Mouse (Mus musculus): ENCODE results near the gene Cfap54. TPM values are rescaled to one million over a fixed set of nuclear protein-coding genes. Genes with fewer than 3 reads are reported as not detected.

The Cfap54 gene
- polyA plus RNA-seq, 2 experiments = 0.25 to 0.35 TPM

DNA sequence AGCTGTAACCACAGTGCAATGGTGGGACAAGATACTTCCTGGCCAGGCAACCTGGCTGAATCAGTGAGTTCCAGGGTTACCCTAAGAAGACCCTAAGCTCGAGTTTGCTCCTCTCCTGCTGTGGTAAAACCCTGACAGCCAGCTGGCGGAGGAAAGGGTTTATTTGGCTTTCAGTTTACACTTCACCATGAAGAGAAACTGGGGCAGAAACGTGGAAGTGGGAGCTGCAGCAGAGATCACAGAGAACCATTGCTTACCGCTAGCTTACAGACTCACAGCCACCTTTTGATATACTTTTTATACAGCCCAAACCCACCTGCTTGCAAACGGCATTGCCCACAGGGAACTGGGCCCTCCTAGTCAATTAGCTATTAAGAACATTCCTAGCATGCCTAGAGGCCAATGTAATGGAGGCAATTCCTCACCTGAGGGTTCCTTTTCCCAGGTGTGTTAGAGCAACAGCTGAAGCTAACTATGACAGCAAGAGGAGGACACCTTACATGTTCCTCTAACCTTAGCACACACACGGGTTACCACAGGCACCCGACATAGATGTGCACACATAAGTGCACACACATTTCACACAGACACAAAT is 16.9 kb upstream of the Cfap54 start:
- no peaks in the 10 kb centered on the region for H3K27me3 ChIP-seq (ENCODE audit: control insufficient read depth, insufficient read depth, low read length)
- H3K4me2 ChIP-seq (replicated peaks; ENCODE audit: low read depth, low read length, severe bottlenecking) = no peak overlapping the region
- no peak overlapping the region for H3K9ac ChIP-seq (ENCODE audit: low read depth, low read length, severe bottlenecking)
- no peak for TF ChIP-seq POLR2A (IDR thresholded peaks at IDR 0.05; ENCODE audit: borderline replicate concordance, extremely low read depth, insufficient read depth, insufficient read length)
- H3K4me3 ChIP-seq (replicated peaks; ENCODE audit: low read length) = no peak overlapping the region
- no peaks in the 10 kb centered on the region for H3K9me3 ChIP-seq (ENCODE audit: control insufficient read depth, low read length)
- H3K36me3 ChIP-seq (ENCODE audit: control insufficient read depth, insufficient read depth, low read length) = no peaks in the 10 kb centered on the region
- WGBS = 52% methylated on average over 7 of the region's 7 CpGs
- 0 out of 2 replicates have a peak, but pooled peaks cover 7% of the 10 kb centered on the region for H3K4me1 ChIP-seq (ENCODE audit: control insufficient read depth, insufficient read depth, low read length)
- DNase-seq (ENCODE audit: low spot score) = no peak
- H3K27ac ChIP-seq (replicated peaks; ENCODE audit: low read depth, low read length) = no peak overlapping the region
- ATAC-seq (ENCODE audit: low FRiP score, low read depth) = no peak

DNA sequence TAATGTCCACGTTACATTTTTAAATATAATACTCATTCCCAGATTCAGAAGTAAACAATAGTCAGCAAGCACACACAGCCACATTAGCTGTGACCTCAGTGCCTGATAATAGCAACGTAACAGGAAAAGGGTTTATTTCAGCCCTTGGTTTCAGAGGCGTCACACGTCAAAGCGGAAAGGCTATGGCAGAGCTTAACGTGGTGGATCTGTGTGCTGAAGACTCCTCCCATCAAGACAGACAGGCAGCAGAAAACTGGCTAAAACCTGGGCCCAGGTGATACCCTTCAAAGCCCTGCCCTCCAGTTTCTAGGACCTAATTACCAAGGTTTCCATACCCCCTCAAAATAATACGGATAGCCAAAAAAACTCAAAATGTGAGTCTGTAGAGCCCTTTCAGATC is 16.0 kb upstream of the Cfap54 start:
- no peak for TF ChIP-seq POLR2A (IDR thresholded peaks at IDR 0.05; ENCODE audit: borderline replicate concordance, extremely low read depth, insufficient read depth, insufficient read length)
- no peaks in the 10 kb centered on the region for H3K36me3 ChIP-seq (ENCODE audit: control insufficient read depth, insufficient read depth, low read length)
- H3K27me3 ChIP-seq (ENCODE audit: control insufficient read depth, insufficient read depth, low read length) = no peaks in the 10 kb centered on the region
- ATAC-seq (ENCODE audit: low FRiP score, low read depth) (no peak), DNase-seq (ENCODE audit: low spot score) (no peak)
- H3K4me2 ChIP-seq (replicated peaks; ENCODE audit: low read depth, low read length, severe bottlenecking) = no peak overlapping the region
- no peak overlapping the region for H3K4me3 ChIP-seq (replicated peaks; ENCODE audit: low read length)
- 90% methylated on average over 7 of the region's 7 CpGs for WGBS
- H3K27ac ChIP-seq (replicated peaks; ENCODE audit: low read depth, low read length) = no peak overlapping the region
- 0 out of 2 replicates have a peak, but pooled peaks cover 7% of the 10 kb centered on the region for H3K4me1 ChIP-seq (ENCODE audit: control insufficient read depth, insufficient read depth, low read length)
- H3K9ac ChIP-seq (ENCODE audit: low read depth, low read length, severe bottlenecking) = no peak overlapping the region
- H3K9me3 ChIP-seq (ENCODE audit: control insufficient read depth, low read length) = no peaks in the 10 kb centered on the region

DNA sequence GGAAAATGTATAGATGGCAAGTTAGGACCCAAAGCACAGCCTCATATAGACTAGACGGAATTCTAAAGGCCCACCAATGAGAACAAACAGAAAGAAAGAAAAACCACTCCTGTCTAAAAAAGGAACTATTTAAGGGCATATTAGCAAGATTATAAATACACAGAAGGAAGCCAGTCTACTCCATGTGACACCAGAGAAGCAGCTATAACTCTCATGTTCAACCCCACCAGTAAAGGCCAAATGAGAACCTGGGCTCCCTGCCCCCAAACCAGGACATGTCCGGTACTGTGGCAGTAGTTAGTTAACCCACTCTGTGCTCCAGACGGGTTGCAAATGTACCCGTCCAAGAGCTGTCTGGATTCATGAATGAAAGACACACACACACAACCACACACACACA is 14.4 kb upstream of the Cfap54 start:
- TF ChIP-seq POLR2A (IDR thresholded peaks at IDR 0.05; ENCODE audit: borderline replicate concordance, extremely low read depth, insufficient read depth, insufficient read length) = no peak
- Histone ChIP-seq H3K9me3 (ENCODE audit: control insufficient read depth, low read length) (no peaks in the 10 kb centered on the region), H3K4me2 (replicated peaks; ENCODE audit: low read depth, low read length, severe bottlenecking) (no peak overlapping the region), H3K27ac (replicated peaks; ENCODE audit: low read depth, low read length) (no peak overlapping the region), H3K4me3 (replicated peaks; ENCODE audit: low read length) (no peak overlapping the region), H3K9ac (ENCODE audit: low read depth, low read length, severe bottlenecking) (no peak overlapping the region), H3K27me3 (ENCODE audit: control insufficient read depth, insufficient read depth, low read length) (no peaks in the 10 kb centered on the region), H3K36me3 (ENCODE audit: control insufficient read depth, insufficient read depth, low read length) (no peaks in the 10 kb centered on the region), H3K4me1 (ENCODE audit: control insufficient read depth, insufficient read depth, low read length) (0 out of 2 replicates have a peak, but pooled peaks cover 7% of the 10 kb centered on the region)
- WGBS = 51% methylated on average over 4 of the region's 4 CpGs
- DNase-seq (ENCODE audit: low spot score) (no peak), ATAC-seq (ENCODE audit: low FRiP score, low read depth) (no peak)

DNA sequence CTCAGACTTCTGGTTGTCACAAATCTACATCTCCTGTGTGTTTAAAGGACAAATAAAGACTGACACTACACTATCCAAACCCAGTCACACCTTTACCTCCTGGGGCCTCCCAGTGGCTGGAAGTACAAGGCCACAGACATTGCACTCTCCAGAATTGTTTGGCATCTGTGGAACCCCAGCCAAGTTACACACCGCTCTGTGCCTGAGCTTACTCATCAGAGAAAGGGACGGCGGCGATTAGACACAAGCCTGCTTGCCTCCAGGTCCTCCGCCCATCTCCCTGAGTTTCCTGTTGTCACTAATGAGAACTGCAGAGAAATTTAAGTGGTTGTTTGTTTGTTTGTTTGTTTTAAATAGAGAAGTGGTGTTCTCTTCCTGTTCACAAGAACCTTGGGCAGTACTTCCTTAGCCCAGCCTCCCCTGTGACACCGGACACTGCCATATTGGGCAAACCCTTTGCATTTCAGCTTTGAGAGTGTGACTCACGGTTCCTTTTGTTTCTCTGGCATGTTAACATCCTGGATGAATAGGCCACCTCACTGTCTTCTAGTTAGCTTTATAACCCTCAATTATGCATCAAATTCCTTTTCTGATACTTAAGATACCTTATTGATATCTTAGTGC is 13.7 kb upstream of the Cfap54 start:
- Histone ChIP-seq H3K4me1 (ENCODE audit: control insufficient read depth, insufficient read depth, low read length) (0 out of 2 replicates have a peak, but pooled peaks cover 7% of the 10 kb centered on the region), H3K4me3 (replicated peaks; ENCODE audit: low read length) (no peak overlapping the region), H3K27me3 (ENCODE audit: control insufficient read depth, insufficient read depth, low read length) (no peaks in the 10 kb centered on the region), H3K4me2 (replicated peaks; ENCODE audit: low read depth, low read length, severe bottlenecking) (no peak overlapping the region), H3K9ac (ENCODE audit: low read depth, low read length, severe bottlenecking) (no peak overlapping the region), H3K27ac (replicated peaks; ENCODE audit: low read depth, low read length) (no peak overlapping the region), H3K9me3 (ENCODE audit: control insufficient read depth, low read length) (no peaks in the 10 kb centered on the region), H3K36me3 (ENCODE audit: control insufficient read depth, insufficient read depth, low read length) (no peaks in the 10 kb centered on the region)
- no peak for DNase-seq (ENCODE audit: low spot score)
- no peak for TF ChIP-seq POLR2A (IDR thresholded peaks at IDR 0.05; ENCODE audit: borderline replicate concordance, extremely low read depth, insufficient read depth, insufficient read length)
- no peak for ATAC-seq (ENCODE audit: low FRiP score, low read depth)
- 80% methylated on average over 7 of the region's 7 CpGs for WGBS

DNA sequence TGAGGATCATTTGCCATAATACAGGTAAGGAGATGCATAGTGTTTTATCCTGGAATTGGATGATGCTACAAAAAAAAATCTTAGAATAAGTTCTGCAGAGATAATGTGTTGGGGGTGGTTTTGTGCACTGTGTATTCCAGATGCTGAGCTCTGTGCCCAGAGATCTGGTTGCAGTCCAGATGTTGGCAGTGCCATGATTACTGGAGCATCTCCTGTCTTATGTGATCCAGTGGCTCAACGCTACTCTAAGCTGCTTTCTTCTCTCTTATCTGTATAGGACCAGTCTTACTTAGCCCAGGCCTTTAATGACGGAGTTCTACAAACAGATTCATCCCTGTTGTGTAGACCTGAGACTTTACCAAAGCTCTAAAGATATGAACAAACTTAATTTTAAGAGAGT is 10.5 kb upstream of the Cfap54 start:
- Histone ChIP-seq H3K27ac (replicated peaks; ENCODE audit: low read depth, low read length) (no peak overlapping the region), H3K27me3 (ENCODE audit: control insufficient read depth, insufficient read depth, low read length) (no peaks in the 10 kb centered on the region), H3K4me1 (ENCODE audit: control insufficient read depth, insufficient read depth, low read length) (0 out of 2 replicates have a peak, but pooled peaks cover 7% of the 10 kb centered on the region), H3K9ac (ENCODE audit: low read depth, low read length, severe bottlenecking) (no peak overlapping the region), H3K4me3 (replicated peaks; ENCODE audit: low read length) (no peak overlapping the region), H3K9me3 (ENCODE audit: control insufficient read depth, low read length) (no peaks in the 10 kb centered on the region), H3K36me3 (ENCODE audit: control insufficient read depth, insufficient read depth, low read length) (no peaks in the 10 kb centered on the region), H3K4me2 (replicated peaks; ENCODE audit: low read depth, low read length, severe bottlenecking) (no peak overlapping the region)
- ATAC-seq (ENCODE audit: low FRiP score, low read depth) (no peak), DNase-seq (ENCODE audit: low spot score) (no peak)
- WGBS = 89% methylated on average over 2 of the region's 2 CpGs
- no peak for TF ChIP-seq POLR2A (IDR thresholded peaks at IDR 0.05; ENCODE audit: borderline replicate concordance, extremely low read depth, insufficient read depth, insufficient read length)
